In genomic region chr5:53479891-53480290, GRCm38 (mm10) we compare ENCODE assay signal across 16 mouse cellular contexts.
"Had no signal": no experiment of that assay in that cellular context is flagged by ENCODE, and none has a peak within 500 bp of the region (broad histone marks: within the 10 kb centered on the region; RNA-seq: fewer than 3 reads in every experiment).

No protein-coding gene starts in this region.

- H3K4me1 ChIP-seq: liver, embryonic 15.5 days; midbrain, embryonic 10.5 days; neural tube, embryonic 12.5 days had no signal

- H3K36me3 ChIP-seq: liver, embryonic 15.5 days; midbrain, embryonic 10.5 days; neural tube, embryonic 12.5 days had no signal

- H3K9me3 ChIP-seq: liver, embryonic 15.5 days; midbrain, embryonic 10.5 days; neural tube, embryonic 12.5 days had no signal

- DNase-seq: kidney, postnatal 4 days; lung, embryonic 14.5 days; lung, postnatal 10 days; lung, postnatal 4 days; midbrain, embryonic 14.5 days; retina, postnatal 1 day; right cerebral cortex, postnatal 4 days; spleen, adult 18-20 months; thymus, adult 18-20 months; thymus, postnatal 25 days had no signal

- H3K27ac ChIP-seq: kidney, postnatal 0 days; layer of hippocampus, adult 2 months; liver, embryonic 15.5 days; midbrain, embryonic 10.5 days; neural tube, embryonic 12.5 days had no signal

- H3K4me3 ChIP-seq: layer of hippocampus, adult 2 months; liver, embryonic 15.5 days; midbrain, embryonic 10.5 days; neural tube, embryonic 12.5 days had no signal

- H3K27me3 ChIP-seq: liver, embryonic 15.5 days; neural tube, embryonic 12.5 days had no signal

- H3K9ac ChIP-seq: liver, embryonic 15.5 days; lung, embryonic 14.5 days; neural tube, embryonic 12.5 days had no signal

- H3K4me2 ChIP-seq: liver, embryonic 11.5 days; liver, embryonic 15.5 days; lung, embryonic 14.5 days; neural tube, embryonic 12.5 days had no signal
